Mouse (Mus musculus): ENCODE measurements at regions not wholly inside any gene's neighbourhood (a gene's known extent, or its start where the extent isn't known, plus 50 kb on each side); places are given as distances from the start of the nearest gene placed in this dataset.

DNA sequence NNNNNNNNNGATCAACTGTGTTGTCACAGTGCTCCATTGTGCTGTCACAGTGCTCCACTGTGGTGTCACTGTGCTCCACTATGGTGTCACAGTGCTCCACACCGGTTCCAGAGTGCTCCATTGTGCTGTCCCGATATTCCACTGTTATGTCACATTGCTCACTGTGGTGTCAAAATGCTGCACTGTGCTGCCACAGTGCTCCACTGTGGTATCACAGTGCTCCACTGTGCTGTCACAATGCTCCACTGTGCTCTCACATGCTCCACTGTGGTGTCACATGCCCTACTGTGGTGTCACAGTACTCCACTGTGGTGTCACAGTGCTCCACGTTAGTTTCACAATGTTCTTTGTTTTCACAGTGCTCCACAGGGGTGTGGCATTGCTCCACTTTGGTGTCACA, 359.3 kb upstream of the Olfr161 start:
- no peak for DNase-seq (ENCODE audit: inconsistent ontology term)

DNA sequence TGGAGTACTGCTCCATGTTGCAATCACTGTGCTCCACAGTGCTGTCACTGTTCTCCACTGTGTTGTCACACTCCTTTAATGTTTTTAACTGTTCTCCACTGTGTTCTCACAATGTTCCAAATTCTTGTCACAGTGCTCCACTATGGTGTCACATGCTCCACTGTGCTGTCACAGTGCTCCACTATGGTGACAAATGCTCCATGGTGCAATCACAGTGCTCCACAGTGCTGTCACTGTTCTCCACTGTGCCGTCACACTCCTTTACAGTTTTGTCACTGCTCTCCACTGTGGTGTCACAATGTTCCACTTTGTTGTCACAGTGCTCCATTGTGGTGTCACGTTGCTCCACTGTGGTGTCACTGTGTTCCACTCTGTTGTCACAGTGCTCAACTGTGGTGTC, 358.2 kb upstream of the Olfr161 start:
- DNase-seq (ENCODE audit: inconsistent ontology term), result no peak

DNA sequence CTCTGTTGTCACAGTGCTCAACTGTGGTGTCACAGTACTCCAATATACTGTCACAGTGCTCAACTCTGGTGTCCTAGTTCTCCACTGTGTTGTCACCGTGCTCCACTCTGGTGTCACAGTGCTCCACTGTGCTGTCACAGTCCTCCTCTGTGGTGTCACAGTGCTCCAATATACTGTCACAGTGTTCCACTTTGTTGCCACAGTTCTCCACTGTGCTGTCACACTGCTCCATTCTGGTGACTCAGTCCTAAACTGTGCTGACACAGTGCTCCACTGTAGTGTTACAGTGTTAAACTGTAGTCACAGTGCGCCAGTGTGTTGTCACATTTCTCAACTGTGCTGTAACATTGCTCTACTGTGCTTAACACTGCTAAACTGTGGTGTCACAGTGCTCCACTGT, 356.8 kb upstream of the Olfr161 start:
- DNase-seq (ENCODE audit: inconsistent ontology term), result no peak

DNA sequence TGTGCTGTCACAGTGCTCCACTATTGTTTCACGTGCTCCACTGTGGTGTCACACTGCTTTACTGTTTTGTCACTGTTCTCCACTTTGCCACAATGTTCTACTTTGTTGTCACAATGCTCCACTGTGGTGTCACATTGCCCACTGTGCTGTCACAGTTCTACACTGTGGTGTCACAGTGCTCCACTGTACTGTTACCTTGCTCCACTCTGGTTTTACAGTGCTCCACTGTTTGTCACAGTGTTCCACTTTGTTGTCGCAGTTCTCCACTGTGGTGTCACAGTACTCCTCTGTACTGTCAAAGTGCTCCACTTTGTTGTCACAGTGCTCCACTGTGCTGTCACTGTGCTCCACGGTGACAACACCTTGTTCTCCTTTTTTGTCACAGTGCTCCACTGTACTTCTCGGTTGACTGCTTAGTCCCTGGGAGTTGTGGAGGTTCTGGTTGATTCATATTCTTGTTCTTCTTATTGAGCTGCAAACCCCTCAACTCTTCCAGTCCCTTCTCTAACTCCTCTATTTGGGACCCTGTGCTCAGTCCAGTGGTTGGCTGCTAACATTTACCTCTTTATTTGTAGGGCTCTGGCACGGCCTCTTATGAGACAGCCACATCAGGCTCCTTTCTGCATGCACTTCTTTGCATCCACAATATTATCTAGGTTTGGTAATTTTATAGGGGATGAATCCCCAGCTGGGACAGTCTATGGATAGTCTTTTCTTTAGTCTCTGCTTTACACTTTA, 349.7 kb upstream of the Olfr161 start:
- DNase-seq (ENCODE audit: inconsistent ontology term), result no peak

DNA sequence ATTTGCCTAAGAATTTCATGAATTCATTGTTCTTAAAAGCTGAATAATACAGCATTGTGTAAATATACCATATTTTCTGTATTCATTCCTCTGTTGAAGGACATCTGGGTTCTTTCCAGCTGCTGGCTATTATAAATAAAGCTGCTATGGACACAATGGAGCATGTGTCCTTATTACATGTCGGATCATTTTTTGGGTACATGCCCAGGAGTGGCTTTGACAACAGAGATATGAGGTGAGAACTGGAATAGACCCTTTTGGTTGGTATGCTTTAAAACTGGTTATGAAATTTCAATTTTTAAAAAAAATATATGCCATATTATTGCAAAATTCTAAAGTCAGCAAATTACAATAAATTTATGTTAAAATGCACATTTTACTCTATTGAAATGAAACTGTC, 348.9 kb upstream of the Olfr161 start:
- DNase-seq (ENCODE audit: inconsistent ontology term), result no peak

DNA sequence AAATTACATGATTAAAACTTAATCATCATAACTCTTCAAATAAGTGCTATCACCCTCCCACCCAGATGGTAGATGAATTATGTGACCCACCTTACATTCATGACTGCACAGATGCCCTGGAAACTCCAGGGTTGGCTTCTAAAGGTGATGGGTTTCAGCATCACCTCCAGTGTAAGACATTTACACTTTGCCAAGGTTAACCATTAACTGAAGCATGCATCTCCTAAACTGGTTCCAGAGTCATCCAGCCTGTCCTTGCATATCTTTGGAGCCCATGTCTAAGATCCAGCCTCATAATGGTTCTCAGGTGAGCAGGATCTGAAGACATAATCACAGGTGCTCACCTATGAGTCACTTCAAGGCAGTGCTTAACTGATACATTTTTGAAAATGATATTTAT, 344.4 kb upstream of the Olfr161 start:
- no peak for DNase-seq (ENCODE audit: inconsistent ontology term)

DNA sequence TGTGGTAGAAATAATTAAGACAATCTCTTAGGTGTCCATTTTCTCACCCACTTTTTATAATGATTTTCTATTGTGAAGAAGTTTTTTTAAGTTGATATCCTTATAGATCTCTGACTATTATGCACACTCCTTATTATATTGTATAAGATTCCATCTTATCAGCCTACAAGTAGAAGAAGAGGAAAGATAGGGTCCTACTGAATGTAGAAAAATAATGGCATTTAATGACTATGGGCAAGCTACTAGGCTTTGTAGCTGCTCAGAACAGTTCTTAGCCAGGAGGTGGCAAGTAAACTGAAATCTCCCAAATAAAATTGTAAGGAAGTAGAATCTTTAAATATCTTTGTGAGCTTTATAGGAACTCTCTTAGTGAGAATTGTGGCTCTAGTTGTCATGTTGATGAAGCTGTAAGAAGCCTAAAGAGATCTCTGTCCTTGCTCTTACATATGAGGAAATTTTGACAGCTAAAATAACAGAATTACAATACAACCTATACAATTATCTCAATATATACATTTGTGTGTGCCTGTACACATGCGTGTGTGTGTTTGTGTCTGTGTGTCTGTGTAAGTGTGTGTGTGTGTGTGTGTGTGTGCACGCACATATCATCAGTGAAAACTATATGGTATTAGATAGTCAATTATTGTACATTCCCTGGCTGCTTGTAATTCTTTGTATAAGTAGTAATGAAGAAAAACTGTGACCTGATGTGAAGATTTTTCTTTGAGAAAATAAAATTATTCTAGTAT, 343.7 kb upstream of the Olfr161 start:
- no peak for DNase-seq (ENCODE audit: inconsistent ontology term)

DNA sequence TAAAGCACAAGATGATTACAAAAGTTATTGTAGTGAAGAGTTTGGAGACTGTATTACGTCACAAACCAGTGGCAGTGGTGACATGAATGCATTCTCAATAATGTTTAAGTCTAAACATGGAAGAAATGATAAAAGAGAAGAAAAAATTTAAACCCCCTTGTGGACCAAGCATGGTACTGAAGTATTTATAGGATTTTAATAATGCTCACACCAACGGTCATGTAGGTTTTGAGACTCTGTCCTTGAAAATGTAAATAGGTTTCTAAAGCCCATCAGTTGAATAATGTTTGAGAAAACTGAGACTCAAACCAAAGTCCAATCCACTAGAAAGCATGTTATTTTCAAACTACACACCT, 343.1 kb upstream of the Olfr161 start:
- DNase-seq (ENCODE audit: inconsistent ontology term), result no peak

DNA sequence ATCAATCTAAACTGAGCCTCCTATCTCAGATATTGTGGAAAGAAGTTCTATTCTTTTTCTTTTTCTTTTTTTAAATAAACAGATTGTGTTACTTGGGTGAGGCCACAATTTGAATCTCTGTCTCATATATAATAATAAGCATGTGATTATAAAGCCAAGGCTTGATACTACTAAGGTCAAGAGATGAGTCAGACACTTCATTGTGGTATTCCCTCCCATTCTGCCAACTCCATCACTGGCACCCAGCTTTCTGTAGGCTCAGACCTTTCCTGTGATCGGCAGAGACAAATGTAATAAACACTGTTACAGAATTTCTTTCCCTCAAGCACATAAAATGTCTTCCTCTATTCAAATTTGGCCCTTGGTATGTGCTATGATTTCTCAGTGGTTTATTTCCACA, 337.0 kb upstream of the Olfr161 start:
- DNase-seq (ENCODE audit: inconsistent ontology term), result no peak

DNA sequence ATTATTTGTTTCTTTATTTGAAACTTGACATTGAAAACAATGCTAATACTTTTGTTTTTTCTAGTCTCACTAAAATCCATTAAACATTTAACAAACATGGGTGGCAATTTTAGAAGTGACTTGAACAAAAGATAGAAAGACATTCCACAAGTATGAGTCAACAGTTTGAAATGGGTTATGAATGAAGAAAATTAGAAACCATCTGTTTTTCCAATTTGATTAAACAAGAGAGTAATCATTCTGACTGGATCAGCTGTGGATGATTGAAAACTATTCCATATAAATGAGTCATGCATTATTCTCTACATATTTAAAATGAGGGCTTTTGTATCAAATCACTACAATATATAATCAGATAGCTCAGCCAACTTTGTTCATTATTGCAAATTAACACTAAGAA, 334.8 kb upstream of the Olfr161 start:
- peak; percentile 94 for DNase-seq (ENCODE audit: inconsistent ontology term)

DNA sequence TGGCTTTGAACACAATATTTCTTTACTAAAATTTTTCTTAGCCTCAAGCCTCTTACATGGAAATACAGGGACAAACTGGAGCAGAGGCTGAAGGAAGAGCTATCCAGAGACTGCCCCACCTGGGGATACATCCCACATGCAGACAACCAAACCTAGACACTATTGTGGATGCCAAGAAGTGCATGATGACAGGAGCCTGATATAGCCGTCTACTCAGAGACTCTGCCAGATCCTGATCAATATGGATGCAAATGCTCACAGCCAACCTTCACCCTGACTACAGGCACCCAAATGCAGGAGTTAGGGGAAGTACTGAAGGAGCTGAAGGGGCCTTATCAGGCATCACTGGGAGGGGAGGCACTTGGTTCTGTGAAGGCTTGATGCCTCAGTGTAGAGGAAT, 325.5 kb upstream of the Olfr161 start:
- no peak for DNase-seq (ENCODE audit: inconsistent ontology term)

DNA sequence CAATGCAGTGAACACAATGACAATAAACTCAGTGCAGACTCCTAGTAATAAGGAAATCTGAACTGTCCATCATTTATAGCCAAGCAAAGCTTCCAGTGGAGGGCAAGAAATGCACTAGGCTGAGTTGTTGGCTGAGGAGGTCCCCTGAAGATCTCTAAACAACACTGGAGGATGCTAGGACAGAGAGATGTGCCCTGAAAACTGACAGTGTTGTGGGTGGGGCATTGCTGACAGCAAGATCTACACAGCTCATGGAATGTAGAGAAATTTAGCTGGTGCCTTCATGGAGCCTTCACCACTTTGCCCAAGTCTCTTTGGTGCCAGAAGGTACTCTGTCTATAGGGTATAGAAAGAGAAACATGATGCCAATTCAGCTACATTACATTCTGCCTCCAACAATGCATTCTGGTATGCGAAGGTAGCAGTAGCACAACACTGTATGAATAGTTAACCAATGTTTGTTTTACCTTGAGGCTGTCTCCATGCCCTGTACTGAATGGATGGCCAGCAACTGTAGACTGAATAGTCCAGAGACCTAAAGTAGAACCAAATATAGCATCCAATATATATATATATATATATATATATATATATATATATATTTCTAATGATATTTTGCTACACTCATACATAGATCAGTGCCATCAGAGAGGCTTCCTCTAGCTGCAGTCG, 318.9 kb upstream of the Olfr161 start:
- no peak for DNase-seq (ENCODE audit: inconsistent ontology term)

DNA sequence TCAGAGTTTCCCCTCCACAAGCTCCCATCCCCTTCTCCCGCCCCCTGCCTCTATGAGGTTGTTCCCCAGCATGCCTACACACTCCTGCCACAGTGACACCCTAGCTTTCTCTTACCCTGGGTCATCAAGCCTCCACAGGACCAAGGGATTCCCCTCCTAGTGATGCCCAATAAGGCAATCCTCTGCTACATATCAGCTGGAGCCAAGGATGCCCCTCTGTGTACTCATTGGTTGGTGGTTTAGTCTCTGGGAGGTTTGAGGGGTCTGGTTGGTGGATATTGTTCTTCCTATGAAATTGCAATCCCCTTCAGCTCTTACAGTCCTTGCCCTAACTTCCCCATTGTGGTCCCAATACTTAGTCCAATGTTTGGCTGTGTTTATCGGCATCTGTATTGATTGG, 317.4 kb upstream of the Olfr161 start:
- no peak for DNase-seq (ENCODE audit: inconsistent ontology term)

All from Muller cell, postnatal 12 days (primary cell).